Mouse (Mus musculus) layer of hippocampus, adult 18-20 months (tissue): ENCODE measurements around the gene Sgip1. TPM values are rescaled to one million over a fixed set of nuclear protein-coding genes. Genes with fewer than 3 reads are reported as not detected.
A peak's percentile ranks its signal among the peaks of the same experiment; 100 is the strongest.

Experiments
- DNase-seq, 2 experiments: peaks; one replicate each; pipeline ENCODE4 v3.0.0; 2022; ENCODE audit warnings: low spot score in 2 of 2
- long read RNA-seq: library from polyadenylated mRNA; stranded (forward); transcript quantifications from one replicate; pipeline ENCODE4 v2.0.0, GENCODE M21; 2021
- total RNA-seq, 2 experiments: library from RNA; stranded (reverse); gene quantifications; 2 replicates each; pipeline ENCODE4 v1.2.3; 2021

The Sgip1 gene
- total RNA-seq = 100 to 1,000 TPM; 253 to 278 TPM
- long read RNA-seq, partial matches to known transcripts = 56 of 121 reads
- long read RNA-seq, other reads (novel, unspliced or antisense) = 65 of 121 reads

DNA sequence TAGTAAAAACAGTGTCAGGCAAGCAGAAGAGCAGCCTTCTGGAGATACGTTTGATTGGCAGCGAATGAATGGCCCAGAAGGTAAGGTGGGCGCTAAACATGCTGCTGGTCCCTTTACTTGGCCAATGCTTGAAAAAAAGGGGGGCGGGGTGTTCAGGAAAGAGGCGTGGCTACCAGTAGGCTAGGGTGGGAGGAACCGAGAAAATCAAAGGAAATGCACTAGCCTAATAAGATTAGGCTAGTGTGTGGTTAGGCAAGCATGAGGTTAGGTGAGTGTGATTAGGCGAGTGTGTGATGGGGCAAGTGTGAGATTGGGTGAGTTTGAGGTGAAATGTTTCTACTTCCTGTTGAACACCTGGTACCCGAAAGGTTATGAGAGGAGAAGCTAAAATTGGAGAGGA, at the start of gene Sgip1:
TSS of gene Sgip1 (plus strand) at position 11 of the 400 bp plus-strand sequence.
- DNase-seq = no peak

- no peak for DNase-seq
Measured at GRCm38 (mm10) chr4:102691402-102691801, 49.7 kb upstream of the Sgip1 start.

DNA sequence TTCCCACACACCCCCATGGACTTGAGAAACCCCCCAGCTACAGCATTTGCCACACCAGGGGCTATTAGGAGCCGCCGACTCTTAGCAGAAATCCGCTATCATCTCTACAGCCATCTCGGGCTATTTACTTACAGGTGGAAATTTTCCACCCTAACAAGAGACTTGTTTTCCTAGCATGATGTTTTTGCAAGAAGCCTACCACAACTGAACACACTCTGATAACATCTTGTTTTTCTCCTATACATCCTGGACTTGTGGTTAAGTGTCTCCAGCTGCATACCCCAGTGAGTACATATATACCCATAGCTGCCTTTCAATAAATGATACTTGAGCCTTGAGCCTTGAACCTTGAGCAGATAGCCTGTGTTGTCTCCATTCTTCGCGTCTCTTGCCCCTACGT, 43.1 kb upstream of the Sgip1 start:
- no peak for DNase-seq

GRCm38 (mm10) chr4:102711731-102712130, 29.4 kb upstream of the Sgip1 start:
- DNase-seq = no peak

DNA sequence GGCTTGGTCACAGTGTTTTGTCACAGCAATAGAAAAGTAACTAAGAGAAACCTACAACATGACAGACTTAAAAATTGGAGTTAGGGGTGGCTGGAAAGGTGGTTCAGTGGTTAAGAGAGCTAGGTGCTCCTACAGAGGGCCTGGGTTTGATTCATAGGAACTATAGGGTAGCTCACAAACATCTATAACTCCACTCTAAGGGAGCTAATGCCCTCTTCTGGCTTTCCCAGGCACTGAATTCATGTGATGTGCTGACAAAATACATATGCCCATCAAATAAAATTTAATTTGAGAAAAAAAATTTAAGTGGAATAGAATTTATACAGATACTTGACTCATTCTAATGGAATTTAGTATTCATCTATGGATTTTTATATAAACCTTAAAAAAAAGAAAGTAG, 25.6 kb upstream of the Sgip1 start:
- no peak for DNase-seq

DNA sequence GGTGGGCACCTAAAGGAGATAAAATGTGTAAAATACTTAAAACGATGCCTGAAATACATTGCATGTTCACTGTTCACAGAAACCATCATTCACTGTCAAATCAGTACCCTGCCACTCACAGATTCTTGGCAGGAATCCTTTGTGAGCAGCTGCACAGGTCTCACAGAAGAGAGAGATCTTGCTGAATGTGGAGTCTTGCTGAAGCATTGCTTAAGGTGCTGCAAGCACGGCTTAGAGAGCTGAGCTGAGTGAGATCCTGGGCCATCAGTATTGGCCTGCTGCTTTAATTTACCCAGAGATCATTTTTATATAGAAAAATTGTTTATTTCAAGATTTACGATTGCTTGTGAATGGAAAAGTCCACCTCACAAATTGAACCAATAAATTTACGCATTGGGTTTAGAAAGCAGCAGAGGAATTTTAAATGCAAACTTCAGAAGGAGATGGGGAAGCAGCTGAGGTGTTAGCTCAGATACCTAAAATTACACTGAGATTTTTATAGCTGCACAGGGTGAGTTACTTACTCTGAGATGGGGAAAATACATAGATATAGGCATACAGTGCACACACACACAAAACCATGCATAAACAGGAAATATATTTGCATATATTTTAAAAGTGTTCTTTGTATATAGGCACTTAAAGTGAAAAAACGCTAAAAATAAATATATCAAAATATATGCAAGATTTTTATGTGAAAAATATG, 23.8 kb upstream of the Sgip1 start:
- DNase-seq = no peak

GRCm38 (mm10) chr4:102719535-102719934, 21.6 kb upstream of the Sgip1 start:
- peak in 1 of 2 experiments; percentile 55 for DNase-seq

GRCm38 (mm10) chr4:102719951-102720350, 21.1 kb upstream of the Sgip1 start:
- DNase-seq = no peak

- no peak for DNase-seq
Measured at GRCm38 (mm10) chr4:102724442-102724841, 16.7 kb upstream of the Sgip1 start.

DNA sequence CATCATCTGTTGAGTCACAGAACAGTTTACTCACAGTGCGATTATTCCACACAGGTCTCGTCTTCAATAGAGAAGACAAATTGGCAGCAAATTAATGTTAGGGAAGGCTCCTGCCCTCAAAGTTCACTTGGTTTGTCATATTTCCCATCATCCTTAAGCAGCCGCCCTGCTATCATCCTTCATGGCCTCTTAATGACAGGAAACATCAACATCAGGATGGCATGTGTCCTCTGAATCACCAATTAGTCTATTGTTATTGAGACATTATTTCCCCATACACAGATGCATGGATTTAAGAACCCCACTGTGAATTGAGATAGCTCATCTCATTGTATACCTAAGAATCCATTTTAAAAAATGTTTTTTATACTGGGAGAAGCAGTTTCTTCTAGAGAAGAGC, 10.1 kb upstream of the Sgip1 start:
- DNase-seq = no peak

DNA sequence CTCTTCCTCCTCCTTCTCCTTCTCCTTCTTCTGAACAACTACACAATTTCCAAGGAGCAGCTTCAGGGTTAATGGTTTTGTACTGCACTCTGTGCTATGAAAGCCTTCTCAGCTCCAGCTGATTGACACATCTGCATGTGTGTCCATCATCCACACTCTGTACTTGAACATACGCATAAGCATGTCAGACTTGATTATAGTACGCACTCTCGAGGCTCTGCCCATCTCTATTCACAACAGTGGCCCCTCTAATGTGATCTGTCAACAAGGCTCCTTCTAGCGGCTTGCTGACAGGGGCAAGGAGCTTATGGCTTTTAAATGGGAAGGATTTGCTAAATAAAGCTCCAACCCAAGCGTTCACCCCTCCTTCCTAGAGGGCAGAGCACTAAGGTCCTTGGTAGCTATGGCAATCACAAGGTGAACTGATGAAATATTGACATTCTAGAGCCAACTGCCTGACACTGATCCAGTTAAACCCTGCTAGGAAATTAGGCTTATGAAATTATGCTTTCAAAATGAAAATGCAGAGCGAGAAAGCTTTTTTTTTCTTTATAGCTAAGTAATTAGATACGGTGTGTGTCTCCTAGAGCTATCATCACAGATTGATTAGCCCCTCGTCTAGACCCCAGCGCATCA, 7.0 kb upstream of the Sgip1 start:
- DNase-seq = no peak

- no peak for DNase-seq
Measured at GRCm38 (mm10) chr4:102753334-102754090, 12.4 kb downstream of the Sgip1 start.

DNA sequence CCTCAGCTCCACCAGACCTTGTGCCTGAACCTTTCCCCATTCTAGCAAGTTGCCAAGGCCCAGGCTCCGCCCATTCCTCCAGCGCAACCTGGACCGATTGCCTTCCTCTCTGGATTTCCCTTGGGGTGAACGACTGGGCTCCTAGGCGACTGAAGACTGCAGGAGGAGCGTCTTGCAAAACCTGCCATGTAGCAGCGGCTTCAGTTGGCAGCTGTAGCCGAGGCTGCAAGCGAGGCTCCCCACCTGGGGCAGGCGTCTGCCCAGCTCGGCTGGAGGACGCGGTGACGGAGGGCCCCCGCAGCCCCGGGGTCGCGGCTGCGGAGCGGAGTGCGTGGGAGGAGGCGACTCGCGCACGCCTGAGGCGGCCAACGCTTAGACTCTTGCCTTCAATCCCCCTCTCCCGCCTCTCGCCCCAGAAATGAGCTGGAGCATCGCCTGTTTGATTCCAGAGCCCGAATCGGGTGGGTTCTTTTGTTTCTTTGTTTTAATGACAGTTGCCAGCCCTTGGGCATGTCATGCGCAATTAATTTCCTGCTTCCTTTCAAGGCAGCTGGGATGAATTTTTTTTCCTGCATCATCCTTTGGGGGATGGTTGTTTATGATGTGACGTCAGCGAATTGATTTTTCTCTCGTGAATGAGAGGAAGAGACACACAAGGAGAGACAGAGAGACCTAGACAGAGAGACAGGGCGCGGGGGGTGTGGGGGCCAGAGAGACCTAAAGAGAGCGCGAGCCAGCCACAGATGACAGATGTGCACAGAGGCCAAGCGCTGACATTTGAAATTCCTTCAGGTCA, 18.2 kb downstream of the Sgip1 start:
- peak; percentile 71 to 86 for DNase-seq

DNA sequence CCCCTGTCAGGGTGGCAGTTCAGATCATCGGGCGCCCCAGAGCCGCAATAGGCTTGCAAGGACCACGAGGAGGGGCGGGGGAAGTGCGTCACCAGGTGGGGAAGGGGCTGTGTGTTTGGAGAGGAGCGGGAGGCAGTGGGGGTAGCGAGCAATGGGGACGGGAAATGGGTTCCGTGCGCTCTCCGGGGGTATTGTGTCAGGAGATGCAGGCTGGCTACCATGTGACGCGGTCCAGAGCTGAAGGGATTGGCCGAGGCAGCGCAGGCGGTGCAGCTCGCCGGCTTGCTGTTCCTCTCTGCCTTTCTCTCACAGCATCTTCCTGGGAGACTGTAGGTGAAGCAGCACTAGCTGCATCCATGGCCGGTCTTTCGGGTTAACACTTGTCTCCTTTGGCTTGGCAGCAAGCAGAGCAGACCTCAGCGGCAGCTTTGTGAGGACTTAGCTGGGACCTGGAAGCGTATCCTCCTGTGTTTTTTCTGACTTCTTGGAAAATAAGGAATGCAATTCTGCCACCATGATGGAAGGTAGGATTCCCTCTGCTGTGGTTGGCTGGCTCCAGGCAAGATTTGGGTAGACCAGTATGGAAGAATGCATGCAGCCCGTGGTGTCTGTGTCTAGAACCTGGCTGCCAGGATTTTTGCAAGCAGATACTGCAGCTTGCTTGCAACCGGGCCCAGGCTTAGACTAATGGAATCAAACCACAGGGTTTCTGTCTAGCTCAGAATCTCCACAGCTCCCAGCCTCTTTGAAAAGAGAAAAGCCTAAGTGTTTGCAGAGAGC, 19.1 kb downstream of the Sgip1 start:
- peak; percentile 92 to 93 for DNase-seq

- no peak for DNase-seq
Measured at GRCm38 (mm10) chr4:102762075-102762474, 21.0 kb downstream of the Sgip1 start.

DNA sequence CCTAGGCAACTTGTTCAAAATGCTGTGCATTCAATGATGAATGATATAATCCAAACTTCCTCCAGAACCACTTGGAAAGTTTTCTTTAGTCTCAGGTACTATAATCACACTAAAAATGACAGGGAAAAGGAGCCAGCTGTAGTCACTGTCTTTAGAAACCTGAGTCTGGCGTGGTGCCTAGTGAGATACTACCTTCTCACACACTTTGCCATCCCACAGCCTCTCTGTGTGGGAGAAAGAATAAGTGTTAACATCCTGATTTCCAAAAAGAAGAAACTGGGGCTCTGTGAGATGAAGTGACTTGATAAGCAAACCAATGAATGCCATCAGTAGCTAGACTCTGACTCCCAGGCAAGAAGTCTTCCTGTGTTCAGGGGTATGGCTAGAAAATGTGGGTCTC, 28.0 kb downstream of the Sgip1 start:
- no peak for DNase-seq

GRCm38 (mm10) chr4:102769936-102770335, 28.8 kb downstream of the Sgip1 start:
- DNase-seq = no peak

DNA sequence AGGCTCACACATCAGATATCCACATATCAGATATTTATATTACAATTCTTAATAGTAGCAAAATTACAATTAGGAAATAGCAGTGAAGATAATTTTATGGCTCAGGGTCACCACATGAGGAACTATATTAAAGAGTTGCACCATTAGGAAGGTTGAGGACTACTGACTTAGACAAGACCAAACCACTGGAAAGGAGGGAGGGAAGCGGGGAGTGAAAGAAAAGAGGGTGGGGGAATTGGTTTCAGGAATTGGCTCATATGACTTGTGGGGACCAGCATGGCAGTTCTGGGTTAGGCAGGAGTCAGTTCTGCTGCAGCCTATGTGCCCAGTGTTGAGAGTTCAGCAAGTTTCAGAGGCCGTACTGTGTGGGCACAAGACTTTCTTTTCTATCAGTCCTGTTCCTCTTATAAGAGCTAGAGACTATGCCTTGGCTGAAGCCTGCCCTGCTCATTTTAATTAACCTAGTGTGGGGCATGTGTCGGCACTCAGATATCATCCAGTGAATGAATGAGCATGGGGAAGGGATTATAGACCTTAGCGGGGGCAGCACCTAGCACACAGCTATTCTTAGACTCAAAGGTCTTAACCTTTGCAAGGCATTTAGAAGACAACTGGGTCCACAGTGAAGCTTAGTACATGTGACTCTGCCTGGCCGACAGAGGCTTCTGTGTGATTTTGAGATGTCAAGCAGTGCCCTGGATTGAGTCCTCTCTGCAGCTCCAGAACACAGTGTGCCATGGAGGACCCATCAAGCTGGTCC, 30.7 kb downstream of the Sgip1 start:
- DNase-seq = no peak

DNA sequence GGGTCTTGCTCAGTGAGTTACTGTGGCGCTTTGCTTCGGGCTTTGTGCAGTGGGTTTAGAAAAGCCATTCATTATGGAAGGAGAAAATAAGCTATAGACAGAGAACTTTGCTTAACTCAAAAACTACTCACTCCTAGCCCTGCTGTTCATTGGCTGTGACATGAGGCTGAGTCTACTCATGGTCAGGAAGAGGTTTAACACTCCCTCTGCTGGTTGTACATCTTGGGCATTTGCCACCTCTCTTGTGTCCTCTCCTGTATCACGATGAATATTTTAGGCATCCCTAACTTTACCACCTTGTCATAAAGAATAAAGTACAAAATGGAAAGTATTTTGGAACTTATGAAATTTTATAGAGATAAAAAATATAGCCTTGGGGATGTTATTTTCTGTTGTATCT, 32.1 kb downstream of the Sgip1 start:
- DNase-seq = no peak

DNA sequence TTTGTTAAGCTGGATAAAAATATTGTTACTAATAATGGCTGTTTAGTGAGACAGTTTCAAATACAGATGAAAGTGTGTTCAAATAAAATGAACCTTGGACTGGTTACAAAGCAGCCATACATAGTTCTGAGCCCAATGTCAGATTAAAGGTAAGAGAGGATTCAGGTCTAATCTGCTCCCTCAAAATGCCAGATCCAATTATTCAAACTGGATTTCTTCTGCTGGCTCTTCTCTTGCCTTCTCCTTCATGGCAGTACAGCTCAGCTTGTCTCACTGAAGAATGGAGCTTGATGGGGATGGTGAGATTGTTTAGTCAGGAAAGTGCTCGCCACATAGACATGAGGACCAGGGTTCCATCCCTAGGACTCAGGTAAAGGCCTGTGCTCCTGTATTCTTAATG, 32.7 kb downstream of the Sgip1 start:
- DNase-seq = no peak
